Mouse (Mus musculus) stomach, postnatal 0 days (tissue): ENCODE measurements around the gene Orai1.

Experiments used
- CTCF ChIP-seq: IDR thresholded peaks from 2 replicates; pipeline ENCODE4 v1.5.1; 2016; ENCODE audit warnings: antibody characterized with exemption, low read depth, mild to moderate bottlenecking, moderate library complexity
- EP300 ChIP-seq: optimal IDR thresholded peaks from 2 replicates; pipeline ENCODE3; 2016; ENCODE audit warnings: antibody characterized with exemption

DNA sequence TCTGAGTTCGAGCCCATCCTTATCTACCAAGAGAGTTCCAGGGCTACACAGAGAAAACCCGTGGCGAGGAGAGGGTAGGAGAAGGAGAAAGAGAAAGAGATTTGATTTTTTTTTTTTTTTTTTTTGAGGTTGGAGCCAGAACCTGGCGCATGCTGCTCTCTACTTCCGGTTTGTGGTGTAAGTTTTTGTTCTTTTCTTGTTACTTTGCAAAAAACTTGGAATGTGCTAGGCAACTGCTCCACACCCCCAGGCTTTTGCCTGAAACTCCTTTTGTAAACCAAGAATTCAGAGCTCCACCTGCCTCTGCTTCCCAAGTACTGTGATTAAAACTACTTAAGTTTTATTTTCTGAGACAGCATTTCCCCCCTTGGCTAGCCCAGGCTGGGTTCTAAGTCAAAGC, 23.2 kb downstream of the Orai1 start:
- TF ChIP-seq CTCF = no peak
- TF ChIP-seq EP300 = no peak
